Mouse (Mus musculus): Measurements from ENCODE around the gene Usp5.

GRCm38 (mm10) chr6:124786756-124787420 lies 42.4 kb downstream of the Usp5 start:
- 0 out of 2 replicates have a peak, but pooled peaks have one; percentile 4 for TF ChIP-seq CTCF (conservative IDR thresholded peaks at IDR 0.05; ENCODE audit: insufficient read depth, insufficient read length, low read depth, low read length)
- no peak for TF ChIP-seq POLR2A (IDR thresholded peaks at IDR 0.05; ENCODE audit: low read depth, low read length)

Measured in kidney, adult 2 months (tissue).